Mouse (Mus musculus) ovary, adult 18-20 months (tissue): Measurements from ENCODE around the gene Xirp2.

ENCODE experiments used
- DNase-seq: peaks from one replicate; pipeline ENCODE4 v3.0.0; 2022; ENCODE audit warnings: low spot score, mixed read lengths

Xirp2 gene

DNA sequence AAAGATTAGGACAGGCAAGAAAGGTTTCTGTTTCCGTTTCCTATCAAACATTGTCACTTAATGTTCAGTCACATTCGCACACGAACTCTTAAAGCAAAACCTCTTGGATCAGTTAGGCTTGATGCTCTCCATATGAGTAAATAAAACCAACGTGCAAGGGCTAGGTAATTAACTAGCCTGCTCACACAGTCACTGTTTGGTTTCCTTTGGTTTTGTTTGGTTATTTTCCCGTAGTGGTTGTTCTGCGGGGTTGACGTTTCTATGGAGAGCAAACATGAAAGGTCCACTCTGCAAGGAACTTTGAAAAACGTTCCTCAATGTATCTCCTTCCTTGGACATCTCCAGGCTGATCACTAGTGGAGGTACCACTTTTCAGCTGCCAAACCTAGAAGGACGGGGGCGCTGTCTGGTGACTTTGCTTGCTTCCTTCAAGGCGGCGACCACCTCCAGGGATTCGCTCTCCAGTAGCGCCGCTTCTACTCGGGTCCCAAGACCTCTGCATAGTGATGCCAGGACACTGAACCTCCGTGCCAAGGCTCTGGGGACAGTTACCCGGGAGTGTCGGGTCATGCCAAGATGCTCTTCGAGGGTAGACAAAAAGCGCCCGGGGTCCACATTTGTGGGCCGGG lies 119.2 kb downstream of the Xirp2 start:
- DNase-seq = no peak

GRCm38 (mm10) chr2:67565480-67566331 lies 119.9 kb downstream of the Xirp2 start, which contains the start of gene B3galt1:
Gene B3galt1 (plus strand): TSS chr2:67565871.
- DNase-seq = peak; percentile 72

DNA sequence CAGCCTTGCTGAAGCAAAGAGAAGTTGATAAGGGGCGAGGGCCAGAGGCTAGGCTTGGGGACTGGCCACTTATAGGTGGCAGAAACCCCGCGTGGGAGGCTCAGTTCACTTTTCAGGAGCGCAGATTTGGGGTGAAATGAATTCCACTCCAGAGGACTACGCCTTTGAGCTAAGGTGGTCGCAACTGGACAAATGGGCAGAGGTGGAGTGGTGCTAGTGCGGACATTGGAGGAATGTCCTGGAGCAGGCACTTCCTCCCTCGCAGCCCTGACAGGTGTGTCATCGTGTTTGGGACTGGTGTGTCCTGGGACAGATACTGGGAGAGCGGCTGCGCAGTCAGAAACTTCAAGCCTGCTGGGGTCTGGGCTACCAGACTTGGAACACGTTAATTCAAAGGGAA lies 120.8 kb downstream of the Xirp2 start:
- DNase-seq = no peak

GRCm38 (mm10) chr2:67567141-67567680 lies 121.4 kb downstream of the Xirp2 start:
- DNase-seq = no peak
